ENCODE assay signal across 8 mouse cellular contexts in genomic region chr9:50775662-50776126, GRCm38 (mm10). TPM values are rescaled to one million over a fixed set of nuclear protein-coding genes. Genes with fewer than 3 reads are reported as not detected.
DNase-seq lines count a peak whose midpoint lies in the region; ATAC-seq and TF ChIP-seq lines count a peak whose summit lies in the region.

No protein-coding gene starts in this region.

- H3K4me2 ChIP-seq in hindbrain, embryonic 14.5 days (replicated peaks), result peak overlapping the region; percentile 66

- no peak overlapping the region for H3K27ac ChIP-seq in kidney, adult 2 months (ENCODE audit: insufficient read depth, low read depth, low read length)
- no peak overlapping the region for H3K27ac ChIP-seq in cortical plate, adult 2 months (ENCODE audit: insufficient read depth, low read length)
- H3K27ac ChIP-seq in hindbrain, embryonic 14.5 days, result peak overlapping the region; percentile 88

- H3K9me3 ChIP-seq in hindbrain, embryonic 14.5 days (ENCODE audit: control insufficient read depth, low read length), result no peaks in the 10 kb centered on the region

- no peak for TF ChIP-seq CTCF in kidney, adult 2 months (conservative IDR thresholded peaks at IDR 0.05; ENCODE audit: insufficient read depth, insufficient read length, low read depth, low read length)
- TF ChIP-seq CTCF in cortical plate, adult 2 months (IDR thresholded peaks at IDR 0.05; ENCODE audit: extremely low read depth, insufficient read depth, low read length), result no peak

- peak overlapping the region; percentile 81 for H3K4me3 ChIP-seq in kidney, adult 2 months (ENCODE audit: insufficient read depth, low read depth, low read length)
- H3K4me3 ChIP-seq in cortical plate, adult 2 months (ENCODE audit: insufficient read depth, low read length), result peak overlapping the region; percentile 64
- peak overlapping the region; percentile 81 for H3K4me3 ChIP-seq in hindbrain, embryonic 14.5 days (replicated peaks; ENCODE audit: low read length)

- H3K36me3 ChIP-seq in kidney, adult 2 months (ENCODE audit: control insufficient read depth, insufficient read depth, low read length), result no peaks in the 10 kb centered on the region
- H3K36me3 ChIP-seq in hindbrain, embryonic 14.5 days (replicated peaks; ENCODE audit: control insufficient read depth, insufficient read depth), result peaks cover 37% of the 10 kb centered on the region

- TF ChIP-seq POLR2A in kidney, adult 2 months (IDR thresholded peaks at IDR 0.05; ENCODE audit: low read depth, low read length), result no peak
- TF ChIP-seq POLR2A in cortical plate, adult 2 months (IDR thresholded peaks at IDR 0.05; ENCODE audit: extremely low read depth, insufficient read depth, low read length), result no peak

- no peak for DNase-seq in kidney, adult 2 months
- DNase-seq in kidney, adult 9 months, result no peak
- DNase-seq in CD4-positive, CD25-positive, alpha-beta regulatory T cell, adult 2 months (ENCODE audit: low read depth, low spot score), result peak; percentile 34
- peak; percentile 33 for DNase-seq in hindbrain, embryonic 14.5 days (ENCODE audit: low spot score)
- DNase-seq in adipocyte (ENCODE audit: low spot score), result no peak
- DNase-seq in right cerebral cortex, adult 18-20 months, result no peak

- peak; percentile 74 for ATAC-seq in hindbrain, embryonic 14.5 days (ENCODE audit: low FRiP score)
- ATAC-seq in megakaryocyte progenitor cell, adult 5-6 weeks (replicated peaks; ENCODE audit: poor library complexity), result peak; percentile 27

- no peaks in the 10 kb centered on the region for H3K27me3 ChIP-seq in kidney, adult 2 months (replicated peaks; ENCODE audit: control insufficient read depth, insufficient read depth, low read length)
- no peaks in the 10 kb centered on the region for H3K27me3 ChIP-seq in hindbrain, embryonic 14.5 days (ENCODE audit: control insufficient read depth, insufficient read depth, low read length)

- H3K4me1 ChIP-seq in kidney, adult 2 months (ENCODE audit: control insufficient read depth, insufficient read depth, low read length), result peaks cover 16% of the 10 kb centered on the region; the same call in 1 of the 2 replicates
- peaks cover 3% of the 10 kb centered on the region; the same call in 1 of the 2 replicates for H3K4me1 ChIP-seq in cortical plate, adult 2 months (ENCODE audit: control insufficient read depth, insufficient read depth, low read length)
- peaks cover 20% of the 10 kb centered on the region for H3K4me1 ChIP-seq in hindbrain, embryonic 14.5 days (replicated peaks; ENCODE audit: control insufficient read depth, insufficient read depth, low read length)

- under 1% methylated on average over 30 of the region's 30 CpGs for WGBS in kidney, adult 2 months
- WGBS in hindbrain, embryonic 14.5 days, result 1% methylated on average over 30 of the region's 30 CpGs

- peak overlapping the region; percentile 94 for H3K9ac ChIP-seq in hindbrain, embryonic 14.5 days

RNA-seq across cellular contexts. Expression of gene 1110032A03Rik, which starts 0.4 kb away (rescaled TPM):
- polyA plus RNA-seq in kidney, adult 2 months (2012; rRNA removed), result 97.4 and 111 TPM in 2 replicates
- polyA plus RNA-seq in cortical plate, adult 2 months (2012; rRNA removed), result 101 and 102 TPM in 2 replicates
- polyA plus RNA-seq in hindbrain, embryonic 14.5 days (2014; fragmentation: Nextera tagmentation; extraction: Ambion mirVana), result 55.0 and 62.7 TPM in 2 replicates
- 19.5 and 19.7 TPM in 2 replicates for total RNA-seq in megakaryocyte progenitor cell, adult 5-6 weeks (2015)
- 13.3 and 16.4 TPM in 2 replicates for total RNA-seq in megakaryocyte progenitor cell, adult 5-6 weeks (2017)

RNA-seq across cellular contexts. Expression of gene Alg9, which starts 0.9 kb away (rescaled TPM):
- polyA plus RNA-seq in kidney, adult 2 months (2012; rRNA removed), result 20.3 and 21.3 TPM in 2 replicates
- 22.2 and 23.7 TPM in 2 replicates for polyA plus RNA-seq in cortical plate, adult 2 months (2012; rRNA removed)
- polyA plus RNA-seq in hindbrain, embryonic 14.5 days (2014; fragmentation: Nextera tagmentation; extraction: Ambion mirVana), result 63.4 and 67.9 TPM in 2 replicates
- 23.2 and 30.8 TPM in 2 replicates for total RNA-seq in megakaryocyte progenitor cell, adult 5-6 weeks (2015)
- 21.4 and 24.7 TPM in 2 replicates for total RNA-seq in megakaryocyte progenitor cell, adult 5-6 weeks (2017)

RNA-seq across cellular contexts. Expression of gene Fdxacb1, which starts 7.7 kb away (rescaled TPM):
- 3.6 and 4.3 TPM in 2 replicates for polyA plus RNA-seq in kidney, adult 2 months (2012; rRNA removed)
- 6.6 and 7.9 TPM in 2 replicates for polyA plus RNA-seq in cortical plate, adult 2 months (2012; rRNA removed)
- 10.1 and 10.7 TPM in 2 replicates for polyA plus RNA-seq in hindbrain, embryonic 14.5 days (2014; fragmentation: Nextera tagmentation; extraction: Ambion mirVana)
- total RNA-seq in megakaryocyte progenitor cell, adult 5-6 weeks (2015), result 6.9 and 7.8 TPM in 2 replicates
- 6.0 and 7.0 TPM in 2 replicates for total RNA-seq in megakaryocyte progenitor cell, adult 5-6 weeks (2017)

RNA-seq across cellular contexts. Expression of gene Hspb2, which starts 23.5 kb away (rescaled TPM):
- 20.0 and 21.1 TPM in 2 replicates for polyA plus RNA-seq in kidney, adult 2 months (2012; rRNA removed)
- polyA plus RNA-seq in cortical plate, adult 2 months (2012; rRNA removed), result 3.8 and 4.9 TPM in 2 replicates
- polyA plus RNA-seq in hindbrain, embryonic 14.5 days (2014; fragmentation: Nextera tagmentation; extraction: Ambion mirVana), result 0.83 and 1.8 TPM in 2 replicates
- total RNA-seq in megakaryocyte progenitor cell, adult 5-6 weeks (2015), result not detected in 2 replicates
- total RNA-seq in megakaryocyte progenitor cell, adult 5-6 weeks (2017), result not detected in 2 replicates

RNA-seq across cellular contexts. Expression of gene Cryab, which starts 24.6 kb away (rescaled TPM):
- polyA plus RNA-seq in kidney, adult 2 months (2012; rRNA removed), result 548 and 676 TPM in 2 replicates
- 267 and 331 TPM in 2 replicates for polyA plus RNA-seq in cortical plate, adult 2 months (2012; rRNA removed)
- 11.9 and 14.9 TPM in 2 replicates for polyA plus RNA-seq in hindbrain, embryonic 14.5 days (2014; fragmentation: Nextera tagmentation; extraction: Ambion mirVana)
- 0.71 and 0.99 TPM in 2 replicates for total RNA-seq in megakaryocyte progenitor cell, adult 5-6 weeks (2015)
- total RNA-seq in megakaryocyte progenitor cell, adult 5-6 weeks (2017), result 0.34 and 0.54 TPM in 2 replicates

Comparison
In these comparisons a context has a peak if more than half of its experiments do, and no peak if none do; other contexts are left out.
1. DNase-seq: peak in CD4-positive, CD25-positive, alpha-beta regulatory T cell, adult 2 months (single experiment) and hindbrain, embryonic 14.5 days (single experiment); none in kidney, adult 2 months (single experiment), kidney, adult 9 months (single experiment), adipocyte (single experiment) and right cerebral cortex, adult 18-20 months (single experiment).
2. Peak in every context shown above with its lines, with median percentiles within 50 percentile points of each other: H3K4me3 ChIP-seq.